Mouse (Mus musculus) ovary, postnatal 10 days (tissue): ENCODE measurements around the gene Map3k5.
"Not testable (repeated sequence)": the region's sequence is repeated elsewhere in the genome, so short reads cannot be mapped to it uniquely, and the experiment has no call there.

ENCODE experiments used
- DNase-seq: peaks from one replicate; pipeline ENCODE4 v3.0.0; 2022; ENCODE audit warnings: low spot score

Map3k5 gene

DNA sequence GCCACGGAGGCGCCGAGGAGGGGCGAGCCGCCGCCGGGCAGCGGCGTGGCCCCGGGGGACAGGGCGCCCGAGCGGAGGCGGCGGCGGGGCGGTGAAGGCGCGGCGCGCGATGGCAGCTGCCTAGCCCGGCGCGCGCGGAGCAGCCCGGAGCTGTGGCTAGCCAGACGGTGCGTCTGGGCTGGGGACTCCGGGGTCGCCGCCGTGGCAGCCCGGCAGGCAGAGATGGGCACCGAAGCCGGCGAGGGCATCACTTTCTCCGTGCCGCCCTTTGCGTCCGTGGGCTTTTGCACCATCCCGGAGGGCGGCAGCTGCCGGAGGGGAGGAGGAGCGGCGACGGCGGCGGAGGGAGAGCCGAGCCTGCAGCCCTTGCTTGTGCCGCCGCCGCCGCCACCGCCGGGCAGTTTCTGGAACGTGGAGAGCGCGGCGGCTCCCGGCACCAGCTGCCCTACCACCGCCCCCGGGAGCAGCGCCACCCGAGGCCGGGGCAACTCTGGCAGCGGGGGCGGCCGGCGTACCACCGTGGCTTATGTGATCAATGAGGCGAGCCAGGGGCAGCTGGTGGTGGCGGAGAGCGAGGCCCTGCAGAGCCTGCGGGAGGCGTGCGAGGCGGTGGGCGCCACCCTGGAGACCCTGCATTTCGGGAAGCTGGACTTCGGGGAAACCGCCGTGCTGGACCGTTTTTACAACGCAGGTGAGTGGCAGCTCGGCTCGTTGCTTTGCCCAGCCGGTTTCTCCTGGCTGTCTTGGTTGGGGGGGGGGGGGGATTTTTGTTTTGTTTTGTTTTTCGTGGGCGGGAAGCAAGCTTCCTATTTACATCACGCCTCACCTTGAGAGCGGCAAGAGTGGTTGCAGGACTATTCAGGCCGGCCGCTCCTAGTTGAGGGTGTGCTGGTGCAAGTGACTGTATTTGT is at the start of gene Map3k5:
TSS of gene Map3k5 (plus strand) at position 89 of the 911 bp plus-strand sequence.
- peak; percentile 57 for DNase-seq

DNA sequence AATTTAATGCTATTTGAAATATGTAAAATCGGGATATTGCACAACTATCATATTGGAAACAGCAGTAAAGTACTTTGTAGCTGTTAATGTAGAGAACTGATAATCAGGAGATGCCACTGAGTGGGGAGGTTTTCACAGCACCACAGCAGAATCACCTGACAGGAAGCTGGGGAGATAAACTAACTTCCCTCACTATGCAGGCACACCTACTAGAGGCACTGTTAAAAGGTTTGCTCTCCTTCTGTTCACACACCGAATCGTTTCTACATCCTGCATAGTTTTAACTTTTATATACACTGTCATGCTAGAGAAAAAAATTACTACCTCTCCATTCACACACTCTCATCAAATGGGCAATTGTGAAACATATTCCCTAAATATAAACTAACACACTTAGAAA is 48.0 kb upstream of the Map3k5 start:
- no peak for DNase-seq

DNA sequence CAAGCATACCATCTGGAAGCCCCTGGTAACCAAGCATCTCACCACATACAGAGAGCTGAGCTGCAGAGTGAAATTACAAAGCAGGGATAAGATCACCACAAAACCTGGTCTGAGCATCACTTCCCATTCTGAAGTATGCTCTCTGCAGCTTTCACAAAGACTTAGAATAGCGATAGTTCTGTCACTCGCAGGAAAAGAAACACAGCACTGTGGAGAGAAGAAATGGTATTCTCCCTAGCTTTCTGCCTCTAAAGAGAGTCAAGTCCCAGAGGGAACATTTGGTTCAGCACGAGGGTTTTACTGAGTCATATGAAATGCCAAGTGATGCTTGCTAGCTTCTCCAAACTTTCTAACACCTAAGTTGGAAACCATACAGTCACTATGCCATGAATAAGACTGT is 44.4 kb upstream of the Map3k5 start:
- no peak for DNase-seq

DNA sequence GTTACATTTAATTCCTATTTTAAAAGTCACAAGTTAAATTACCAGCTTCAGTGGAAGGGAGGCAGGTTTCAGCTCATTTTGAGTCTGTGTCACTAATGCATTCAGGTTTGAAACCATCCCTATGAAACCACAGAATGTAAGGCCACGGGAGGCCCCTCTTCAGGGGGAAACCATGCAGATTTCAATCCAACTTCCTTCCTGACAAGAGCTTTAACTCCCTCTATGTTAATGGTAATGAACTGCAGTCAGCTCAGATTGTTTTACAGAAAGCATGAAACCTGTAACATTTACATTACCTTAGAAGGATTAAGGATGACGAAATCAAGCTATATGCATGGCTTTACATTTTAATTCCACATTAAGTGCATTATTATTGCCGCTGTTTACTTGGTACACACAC is 42.6 kb upstream of the Map3k5 start:
- no peak for DNase-seq

DNA sequence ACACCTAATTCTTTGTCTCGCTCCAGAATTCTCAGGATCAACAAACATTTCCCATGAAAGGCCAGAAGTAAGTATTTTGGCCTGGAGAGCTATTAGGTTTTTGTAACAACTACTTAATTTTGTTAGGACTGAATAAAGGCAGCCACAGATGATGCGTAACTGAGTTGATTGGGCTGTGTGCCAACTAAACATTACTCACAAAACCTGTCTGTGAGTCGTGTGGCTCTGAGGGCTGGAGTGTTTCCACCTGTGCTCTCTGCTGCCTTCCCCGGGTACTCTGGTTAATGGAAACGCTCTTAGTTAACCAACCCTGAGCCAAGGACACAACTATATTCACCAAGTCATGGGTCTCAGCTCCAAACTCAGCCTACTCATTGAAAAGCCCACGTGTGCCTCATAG is 41.1 kb upstream of the Map3k5 start:
- DNase-seq: no peak

DNA sequence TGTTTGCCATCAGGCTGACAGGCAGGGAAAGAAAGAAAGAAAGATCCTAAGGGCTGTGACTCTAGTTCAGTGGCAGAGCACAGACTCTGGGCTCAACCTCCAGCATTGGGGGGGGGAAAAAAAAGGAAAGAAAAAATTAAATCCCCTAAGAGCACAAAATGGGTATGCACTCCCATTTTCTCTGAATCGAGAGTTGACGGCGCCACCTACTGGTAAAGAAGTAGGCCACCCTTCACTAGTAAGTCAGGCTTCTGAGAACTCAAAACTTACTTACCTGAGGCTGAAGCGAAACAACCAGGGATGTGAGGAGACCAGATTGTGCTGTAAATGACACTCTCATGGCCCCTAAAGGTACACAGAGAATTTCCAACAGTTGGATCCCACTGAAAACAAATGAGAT is 40.3 kb upstream of the Map3k5 start:
- DNase-seq: no peak

DNA sequence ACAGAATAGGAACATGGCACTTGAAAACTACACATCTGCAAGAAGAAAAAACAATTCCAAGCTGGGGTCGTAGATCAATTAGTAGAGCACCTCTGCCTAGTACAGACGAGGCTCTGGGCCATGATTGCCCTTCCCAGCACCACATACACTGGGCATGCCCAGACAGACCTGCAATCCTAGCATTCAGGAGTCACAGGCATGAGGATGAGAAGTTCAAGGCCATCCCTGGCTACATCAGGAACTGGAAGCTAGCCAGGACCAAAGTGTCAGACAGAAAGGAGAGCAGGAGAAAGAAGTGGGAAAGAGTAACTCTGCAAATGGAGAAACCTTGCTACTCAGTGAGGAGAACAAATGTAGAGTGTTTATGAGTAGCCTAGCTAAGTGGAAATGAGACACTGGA is 34.1 kb upstream of the Map3k5 start:
- no peak for DNase-seq

DNA sequence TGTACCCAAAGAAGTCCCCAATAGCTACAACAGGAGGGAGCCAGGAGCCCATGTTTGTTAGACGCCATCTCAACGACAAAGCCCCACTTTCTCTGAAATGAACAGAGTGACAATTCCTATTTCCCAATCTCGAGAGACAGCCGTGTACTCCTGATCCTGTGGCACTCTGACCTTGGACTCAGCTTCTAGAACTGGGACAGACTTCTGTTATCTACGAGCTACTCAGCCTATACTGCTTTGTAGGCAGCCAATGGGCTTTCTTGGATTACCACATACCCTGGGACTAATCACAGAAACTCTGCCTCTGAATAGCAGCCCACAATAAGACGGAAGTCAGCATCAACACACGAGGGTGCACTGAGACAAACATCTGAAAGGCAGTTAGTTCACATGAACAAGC is 32.3 kb upstream of the Map3k5 start:
- no peak for DNase-seq

DNA sequence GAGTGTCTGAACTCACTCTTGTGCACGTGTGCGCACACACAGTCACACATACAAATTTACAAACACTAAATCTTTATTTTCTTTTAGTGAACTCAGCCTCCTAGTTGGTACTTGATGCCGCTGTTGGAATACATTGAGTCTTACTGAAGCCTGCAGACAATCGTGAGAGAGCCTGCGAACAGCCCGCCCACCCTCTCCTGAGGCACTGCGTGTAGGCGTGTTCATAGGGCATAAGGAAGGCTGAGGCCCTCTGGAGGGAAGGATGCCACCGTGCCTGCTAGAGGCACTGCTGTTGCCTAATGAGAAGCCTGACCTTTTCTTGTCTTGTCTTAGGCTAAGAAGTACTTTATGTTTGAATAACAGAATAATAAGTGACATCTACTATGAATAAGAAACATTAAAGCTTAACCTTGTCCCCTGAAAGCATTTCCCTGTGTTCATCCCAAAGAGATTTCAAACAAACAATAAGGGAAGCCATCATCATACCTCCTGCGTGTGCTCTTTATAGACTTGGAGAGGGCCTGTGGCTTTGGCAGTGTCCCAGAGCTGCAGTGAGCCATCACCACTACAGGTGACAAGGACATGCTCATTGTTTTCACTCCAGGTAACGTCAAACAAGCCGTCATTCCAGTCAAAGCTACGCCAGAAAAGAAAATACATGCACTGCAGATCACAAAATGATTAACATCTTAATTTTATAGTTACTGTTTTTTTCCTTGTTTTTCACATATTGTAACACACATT is 30.0 kb upstream of the Map3k5 start:
- no peak for DNase-seq

DNA sequence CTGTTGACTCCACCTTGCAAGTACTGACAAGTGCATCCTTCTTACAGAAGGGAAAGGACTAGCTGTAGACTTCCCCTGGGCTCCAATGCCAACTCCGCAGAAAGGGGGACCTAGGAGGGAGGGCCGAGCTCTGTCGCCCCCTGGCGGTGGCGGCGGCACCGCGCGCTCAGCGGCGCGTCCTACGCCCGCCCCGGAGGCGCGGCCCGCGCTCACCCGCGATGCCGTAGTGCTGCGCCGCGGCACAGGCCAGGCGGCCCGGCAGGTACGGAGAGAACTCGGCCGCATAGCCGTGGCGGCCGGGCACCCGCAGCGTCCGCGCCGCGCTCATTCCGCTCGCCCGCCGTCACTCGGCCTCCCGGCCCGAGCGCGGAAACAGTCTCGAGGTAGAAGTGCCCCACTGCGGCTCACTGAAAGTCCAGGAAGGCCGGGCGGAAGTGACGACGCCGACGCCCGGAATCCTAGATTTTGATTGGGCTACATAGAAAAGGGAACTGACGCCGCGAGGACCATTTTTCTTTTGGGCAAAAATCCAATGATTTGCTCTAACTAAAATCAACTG is 26.9 kb upstream of the Map3k5 start, which contains the start of gene Pex7:
TSS of gene Pex7 (minus strand) at position 444 of the 559 bp plus-strand sequence.
- DNase-seq: peak; percentile 91

DNA sequence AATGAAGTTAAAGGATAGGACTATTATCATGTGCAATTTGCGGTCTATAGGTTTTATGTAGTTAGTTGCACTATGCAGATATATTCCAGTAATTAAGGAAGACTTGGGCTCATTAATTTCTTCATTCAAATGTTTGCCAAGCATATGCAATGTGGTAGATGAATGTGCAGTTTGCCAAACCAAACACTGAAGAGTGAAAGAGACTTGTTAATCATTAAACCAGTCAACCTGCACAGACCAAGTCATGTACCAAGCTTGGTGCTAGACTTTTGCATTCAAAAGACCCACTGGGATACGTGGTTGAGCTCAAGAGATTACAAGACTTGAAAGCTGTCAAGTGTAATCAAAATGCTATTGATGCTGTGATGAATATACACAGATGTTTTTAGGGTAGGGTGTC is 26.2 kb upstream of the Map3k5 start:
- DNase-seq: no peak

DNA sequence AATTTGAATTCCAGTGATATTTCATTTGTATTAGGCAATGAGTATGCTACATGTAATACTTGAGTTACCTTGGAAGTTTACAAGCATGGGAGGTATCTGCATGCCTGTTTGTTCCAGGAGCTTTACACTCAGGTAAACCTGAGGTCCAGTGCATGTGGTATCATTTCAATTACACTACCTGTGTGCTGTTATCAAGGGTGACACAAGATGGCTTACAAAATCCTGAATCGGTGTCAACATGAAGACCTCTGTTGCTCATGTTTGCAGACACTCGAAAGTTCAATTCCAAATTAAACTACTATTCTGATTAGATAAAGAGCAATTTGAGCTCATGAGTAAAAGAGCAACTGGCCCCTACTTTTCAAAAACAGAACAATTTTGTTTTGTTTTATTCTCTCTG is 23.8 kb upstream of the Map3k5 start:
- no peak for DNase-seq

DNA sequence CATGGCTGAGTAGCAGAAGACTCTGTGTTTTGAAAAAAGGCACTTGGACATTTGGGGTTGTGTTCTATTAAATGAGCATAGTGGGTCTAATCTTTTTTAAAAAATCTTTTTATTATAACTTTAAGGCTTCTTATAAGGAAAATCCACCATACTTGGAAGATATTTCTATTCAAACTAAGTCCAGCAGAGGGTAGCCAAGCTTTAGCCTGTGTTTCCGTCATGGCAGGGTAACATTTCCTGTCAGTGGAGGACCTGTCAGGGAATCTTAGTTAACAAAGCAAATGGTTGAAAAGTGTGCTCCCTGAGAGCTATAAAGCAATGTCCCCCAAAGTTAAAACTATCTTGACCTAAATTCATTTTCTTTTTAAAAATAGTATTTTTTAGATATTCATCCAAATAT is 22.7 kb upstream of the Map3k5 start:
- DNase-seq: no peak

DNA sequence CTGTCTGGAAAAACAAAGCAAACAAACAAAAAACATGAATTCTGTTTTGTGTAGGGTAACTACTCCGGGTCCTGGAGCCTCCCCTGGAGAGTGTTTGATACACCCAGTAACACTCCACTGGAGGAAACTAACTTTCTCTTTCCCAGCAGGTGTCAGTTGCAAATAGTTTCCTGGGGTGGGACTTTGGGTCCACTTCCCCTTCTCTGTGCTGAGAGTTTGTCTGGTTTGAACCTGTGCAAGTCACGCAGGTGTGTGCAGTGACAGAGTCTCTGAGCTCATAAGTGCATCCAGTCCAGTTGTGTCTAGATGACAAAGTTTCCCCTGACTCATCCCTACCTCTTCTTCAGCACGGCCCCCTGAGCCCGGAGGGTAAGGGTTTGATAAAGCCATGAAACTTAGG is 20.5 kb upstream of the Map3k5 start:
- DNase-seq: no peak

DNA sequence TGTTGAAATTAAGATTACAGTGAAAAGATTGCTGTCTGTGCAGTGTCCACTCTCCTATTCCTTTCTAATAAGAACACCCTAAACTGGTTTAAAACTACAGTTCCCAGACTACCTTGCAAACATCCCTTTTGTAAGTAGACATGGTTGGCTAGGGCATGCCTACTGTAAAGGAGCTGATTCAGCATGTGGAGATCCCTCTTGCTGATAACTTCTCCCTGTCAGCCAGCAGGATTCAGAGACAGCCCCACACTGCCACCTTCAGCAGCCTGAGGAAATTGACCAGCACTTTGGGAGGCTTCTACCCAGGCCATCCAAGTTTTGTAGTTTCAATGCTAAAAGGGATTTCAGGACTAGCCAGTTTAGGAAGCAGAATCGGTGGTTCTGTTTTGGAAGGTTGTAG is 19.0 kb upstream of the Map3k5 start:
- DNase-seq: no peak

DNA sequence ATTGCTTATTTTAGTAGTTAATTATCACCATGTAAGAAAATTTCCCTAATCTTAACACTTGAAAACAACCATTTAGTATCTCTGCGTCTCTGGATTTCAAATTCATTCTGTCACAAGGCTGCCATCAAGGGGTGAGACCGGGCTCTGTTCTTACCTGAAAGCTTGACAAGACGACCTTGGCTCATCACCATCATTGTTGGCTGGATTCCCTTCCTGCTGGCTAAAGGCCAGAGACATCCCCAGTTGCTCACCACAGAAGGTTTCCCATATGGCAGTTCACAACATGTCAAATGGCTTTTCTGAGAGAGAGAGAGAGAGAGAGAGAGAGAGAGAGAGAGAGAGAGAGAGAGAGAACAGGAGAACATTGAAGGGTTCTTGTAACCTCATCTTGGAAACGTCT is 11.9 kb upstream of the Map3k5 start:
- DNase-seq: no peak

DNA sequence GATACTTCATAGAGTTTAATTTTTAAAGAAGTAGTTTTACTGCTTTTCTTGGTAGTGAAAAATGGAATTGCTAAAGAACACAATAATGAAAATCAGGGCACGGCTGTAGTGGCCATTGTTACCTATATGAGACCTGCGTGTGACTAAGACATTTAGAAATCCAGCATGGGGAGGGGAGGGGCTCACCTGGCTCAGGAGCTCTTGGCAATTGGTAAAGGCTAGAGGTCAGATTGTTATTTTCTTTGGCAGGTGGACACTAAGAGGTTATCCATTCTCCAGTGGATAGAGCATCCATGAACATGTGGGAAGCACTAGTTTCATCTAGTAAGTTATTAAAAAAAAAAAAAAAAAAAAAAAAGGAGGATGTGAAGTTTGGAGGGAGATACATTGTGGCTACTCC is 10.0 kb upstream of the Map3k5 start:
- DNase-seq: no peak

DNA sequence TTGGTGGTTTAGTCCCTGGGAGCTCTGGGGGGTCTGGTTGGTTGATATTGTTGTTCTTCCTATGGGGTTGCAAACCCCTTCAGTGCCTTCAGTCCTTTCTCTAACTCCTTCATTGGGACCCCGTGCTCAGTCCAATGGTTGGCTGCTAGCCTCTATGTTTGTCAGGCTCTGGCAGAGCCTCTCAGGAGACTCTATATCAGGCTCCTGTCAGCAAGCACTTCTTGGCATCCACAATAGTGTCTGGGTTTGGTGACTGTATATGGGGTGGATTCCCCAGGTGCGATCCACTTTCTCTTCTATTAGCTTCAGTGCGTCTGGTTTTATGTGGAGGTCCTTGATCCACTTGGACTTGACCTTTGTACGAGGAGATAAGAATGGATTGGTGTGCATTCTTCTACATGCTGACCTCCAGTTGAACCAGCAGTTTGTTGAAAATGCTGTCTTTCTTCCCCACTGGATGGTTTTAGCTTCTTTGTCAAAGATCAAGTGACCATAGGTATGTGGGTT is 7.8 kb upstream of the Map3k5 start:
- not testable (repeated sequence) for DNase-seq

DNA sequence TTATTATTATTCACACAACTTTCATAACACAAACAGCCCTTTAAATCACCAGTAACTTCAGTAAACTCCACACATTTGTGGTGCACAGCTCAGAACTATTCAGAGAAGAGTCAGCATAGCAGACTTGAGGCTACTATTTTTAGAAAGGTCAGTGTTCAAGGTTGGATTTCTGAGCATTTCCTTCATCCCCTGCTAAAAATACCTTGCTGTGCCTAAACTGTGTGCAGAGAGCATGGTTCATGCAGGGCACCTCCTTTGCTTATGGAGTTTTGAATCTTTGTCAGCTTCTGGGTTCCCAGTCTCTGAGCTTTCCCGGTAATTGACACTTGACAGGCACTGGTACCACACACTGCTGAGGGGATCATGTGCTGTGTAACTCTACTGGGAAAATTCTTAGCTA is 6.1 kb upstream of the Map3k5 start:
- no peak for DNase-seq

DNA sequence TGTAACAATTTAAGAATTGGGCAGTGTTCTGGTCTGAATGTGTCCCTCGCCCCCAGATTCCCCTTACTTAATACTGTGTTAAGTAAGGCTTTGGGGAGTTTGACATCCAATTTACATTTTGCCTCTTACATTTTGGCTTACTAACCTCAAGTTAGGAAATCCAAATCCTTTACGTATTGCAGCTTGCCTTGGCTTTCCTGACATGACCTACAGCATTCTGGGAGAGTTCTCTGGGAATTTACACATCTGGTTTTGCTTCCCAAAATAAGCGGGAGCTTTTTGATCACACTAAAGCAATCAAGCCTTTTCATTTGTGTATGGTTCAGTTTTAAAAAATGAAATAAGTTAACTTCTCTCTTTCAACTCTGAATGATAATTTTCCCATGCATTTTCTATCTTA is 1.3 kb upstream of the Map3k5 start:
- no peak for DNase-seq

DNA sequence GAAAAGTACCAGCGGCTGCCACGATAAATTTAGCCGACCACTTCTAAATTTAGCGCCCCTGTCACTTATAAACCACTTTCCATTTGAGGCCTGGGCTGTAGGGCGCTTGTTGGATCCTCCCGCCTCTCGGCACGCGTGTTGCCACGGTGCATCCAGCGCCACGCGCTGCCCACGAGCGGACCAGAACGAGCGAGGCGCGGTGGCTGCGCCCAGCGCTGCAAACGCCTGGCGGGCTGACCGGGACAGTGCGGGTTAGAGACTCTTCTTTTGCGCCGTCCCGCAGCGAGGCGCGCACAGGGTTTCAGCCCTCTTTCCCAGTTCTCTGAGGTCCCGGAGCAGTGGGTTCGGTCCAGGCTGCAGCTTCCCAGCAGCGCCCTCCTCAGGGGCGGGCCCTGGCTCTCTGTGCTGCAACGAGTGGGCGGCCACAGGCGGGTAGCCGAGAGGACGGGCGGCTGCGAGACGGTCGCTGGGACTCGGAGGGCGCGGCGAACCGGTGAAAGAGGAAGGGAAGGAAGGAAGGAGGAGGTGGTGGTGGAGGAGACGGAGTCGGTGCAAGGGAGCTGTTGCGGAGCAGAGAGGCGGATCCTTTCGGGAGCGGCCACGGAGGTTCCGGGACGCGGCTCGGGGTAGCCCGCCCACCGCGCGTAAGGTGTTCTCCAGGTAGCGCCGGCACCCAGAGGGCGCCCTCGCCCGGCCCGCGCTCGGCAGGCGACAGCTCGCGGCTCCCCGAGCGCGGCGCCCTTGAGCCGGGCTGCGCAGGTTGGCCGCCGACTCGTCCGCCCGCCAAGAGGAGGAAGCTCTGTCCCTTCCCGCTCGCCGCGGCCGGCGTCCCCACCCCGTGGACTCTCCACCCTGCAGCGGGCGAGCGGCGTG is 525 bp upstream of the Map3k5 start:
- DNase-seq: peak; percentile 66

DNA sequence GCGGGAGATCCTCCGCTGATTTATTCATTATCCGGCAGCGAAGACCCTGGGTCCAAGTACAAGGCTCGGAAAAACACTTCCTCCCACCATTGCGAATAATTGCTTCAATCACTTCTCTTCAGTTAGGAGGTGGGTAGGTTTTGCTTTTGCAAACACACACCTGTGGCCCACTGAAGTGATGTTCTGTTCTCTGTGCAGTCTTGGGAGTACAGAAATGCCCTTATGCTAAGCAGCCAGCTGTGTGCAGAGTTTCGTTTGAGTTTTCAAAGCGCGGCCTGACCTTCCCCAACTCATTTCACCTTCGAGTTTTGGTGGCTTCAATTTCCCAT is 987 bp downstream of the Map3k5 start:
- DNase-seq: no peak
